Mouse (Mus musculus): ENCODE measurements at regions not wholly inside any gene's neighbourhood (a gene's known extent, or its start where the extent isn't known, plus 50 kb on each side); places are given as distances from the start of the nearest gene placed in this dataset.

GRCm38 (mm10) chr11:41533009-41533408 lies 467.6 kb downstream of the Gabrg2 start:
- no peak for ATAC-seq
- H3K27me3 ChIP-seq (replicated peaks; ENCODE audit: control insufficient read depth, insufficient read depth, low read length): no peaks in the 10 kb centered on the region
- no peaks in the 10 kb centered on the region for H3K9me3 ChIP-seq (ENCODE audit: control insufficient read depth)
- no peak overlapping the region for H3K27ac ChIP-seq (ENCODE audit: low read depth, low read length)
- WGBS: 70% methylated on average over 2 of the region's 2 CpGs
- no peak for TF ChIP-seq CTCF (IDR thresholded peaks at IDR 0.05; ENCODE audit: low read depth)
- no peak overlapping the region for H3K4me3 ChIP-seq (ENCODE audit: low read depth, low read length)
- no peaks in the 10 kb centered on the region for H3K4me1 ChIP-seq (replicated peaks; ENCODE audit: control insufficient read depth, insufficient read depth, low read length)
- no peaks in the 10 kb centered on the region for H3K36me3 ChIP-seq (ENCODE audit: control insufficient read depth, insufficient read depth)
- H3K4me2 ChIP-seq (replicated peaks; ENCODE audit: low read depth): no peak overlapping the region
- H3K9ac ChIP-seq (ENCODE audit: low read depth, low read length): no peak overlapping the region

GRCm38 (mm10) chr11:41531971-41532896 lies 468.4 kb downstream of the Gabrg2 start:
- H3K36me3 ChIP-seq (ENCODE audit: control insufficient read depth, insufficient read depth): no peaks in the 10 kb centered on the region
- no peak overlapping the region for H3K4me3 ChIP-seq (ENCODE audit: low read depth, low read length)
- ATAC-seq: no peak
- H3K4me2 ChIP-seq (replicated peaks; ENCODE audit: low read depth): no peak overlapping the region
- TF ChIP-seq CTCF (IDR thresholded peaks at IDR 0.05; ENCODE audit: low read depth): no peak
- H3K9ac ChIP-seq (ENCODE audit: low read depth, low read length): no peak overlapping the region
- H3K9me3 ChIP-seq (ENCODE audit: control insufficient read depth): no peaks in the 10 kb centered on the region
- WGBS: 74% methylated on average over 7 of the region's 7 CpGs
- no peak overlapping the region for H3K27ac ChIP-seq (ENCODE audit: low read depth, low read length)
- no peaks in the 10 kb centered on the region for H3K4me1 ChIP-seq (replicated peaks; ENCODE audit: control insufficient read depth, insufficient read depth, low read length)
- H3K27me3 ChIP-seq (replicated peaks; ENCODE audit: control insufficient read depth, insufficient read depth, low read length): no peaks in the 10 kb centered on the region

GRCm38 (mm10) chr11:41524979-41525378 lies 475.7 kb downstream of the Gabrg2 start:
- WGBS: 84% methylated on average over 5 of the region's 5 CpGs
- no peaks in the 10 kb centered on the region for H3K4me1 ChIP-seq (replicated peaks; ENCODE audit: control insufficient read depth, insufficient read depth, low read length)
- H3K4me2 ChIP-seq (replicated peaks; ENCODE audit: low read depth): no peak overlapping the region
- H3K27me3 ChIP-seq (replicated peaks; ENCODE audit: control insufficient read depth, insufficient read depth, low read length): no peaks in the 10 kb centered on the region
- no peak for TF ChIP-seq CTCF (IDR thresholded peaks at IDR 0.05; ENCODE audit: low read depth)
- no peak for ATAC-seq
- H3K4me3 ChIP-seq (ENCODE audit: low read depth, low read length): no peak overlapping the region
- H3K9ac ChIP-seq (ENCODE audit: low read depth, low read length): no peak overlapping the region
- no peaks in the 10 kb centered on the region for H3K36me3 ChIP-seq (ENCODE audit: control insufficient read depth, insufficient read depth)
- H3K27ac ChIP-seq (ENCODE audit: low read depth, low read length): no peak overlapping the region
- H3K9me3 ChIP-seq (ENCODE audit: control insufficient read depth): no peaks in the 10 kb centered on the region

GRCm38 (mm10) chr11:41493277-41493676 lies 507.4 kb downstream of the Gabrg2 start:
- H3K36me3 ChIP-seq (ENCODE audit: control insufficient read depth, insufficient read depth): no peaks in the 10 kb centered on the region
- H3K27me3 ChIP-seq (replicated peaks; ENCODE audit: control insufficient read depth, insufficient read depth, low read length): no peaks in the 10 kb centered on the region
- 80% methylated on average over 7 of the region's 7 CpGs for WGBS
- H3K9ac ChIP-seq (ENCODE audit: low read depth, low read length): no peak overlapping the region
- no peak for TF ChIP-seq CTCF (IDR thresholded peaks at IDR 0.05; ENCODE audit: low read depth)
- H3K4me1 ChIP-seq (replicated peaks; ENCODE audit: control insufficient read depth, insufficient read depth, low read length): no peaks in the 10 kb centered on the region
- H3K4me2 ChIP-seq (replicated peaks; ENCODE audit: low read depth): no peak overlapping the region
- ATAC-seq: no peak
- H3K27ac ChIP-seq (ENCODE audit: low read depth, low read length): no peak overlapping the region
- H3K9me3 ChIP-seq (ENCODE audit: control insufficient read depth): no peaks in the 10 kb centered on the region
- H3K4me3 ChIP-seq (ENCODE audit: low read depth, low read length): no peak overlapping the region

GRCm38 (mm10) chr11:41491966-41492365 lies 508.7 kb downstream of the Gabrg2 start:
- Histone ChIP-seq H3K9ac (ENCODE audit: low read depth, low read length) (no peak overlapping the region), H3K27ac (ENCODE audit: low read depth, low read length) (no peak overlapping the region), H3K4me1 (replicated peaks; ENCODE audit: control insufficient read depth, insufficient read depth, low read length) (no peaks in the 10 kb centered on the region), H3K27me3 (replicated peaks; ENCODE audit: control insufficient read depth, insufficient read depth, low read length) (no peaks in the 10 kb centered on the region), H3K4me3 (ENCODE audit: low read depth, low read length) (no peak overlapping the region), H3K9me3 (ENCODE audit: control insufficient read depth) (0 out of 2 replicates have a peak, but pooled peaks cover 2% of the 10 kb centered on the region), H3K4me2 (replicated peaks; ENCODE audit: low read depth) (no peak overlapping the region), H3K36me3 (ENCODE audit: control insufficient read depth, insufficient read depth) (no peaks in the 10 kb centered on the region)
- WGBS: 75% methylated on average over 5 of the region's 5 CpGs
- TF ChIP-seq CTCF (IDR thresholded peaks at IDR 0.05; ENCODE audit: low read depth): no peak
- ATAC-seq: no peak

- no peak overlapping the region for H3K9ac ChIP-seq (ENCODE audit: low read depth, low read length)
Measured at GRCm38 (mm10) chr11:41491279-41491678, 509.4 kb downstream of the Gabrg2 start.

More at GRCm38 (mm10) chr11:41491279-41491678, 509.4 kb downstream of the Gabrg2 start:
- WGBS: 92% methylated on average over 3 of the region's 3 CpGs
- Histone ChIP-seq H3K27me3 (replicated peaks; ENCODE audit: control insufficient read depth, insufficient read depth, low read length) (no peaks in the 10 kb centered on the region), H3K4me1 (replicated peaks; ENCODE audit: control insufficient read depth, insufficient read depth, low read length) (no peaks in the 10 kb centered on the region), H3K9me3 (ENCODE audit: control insufficient read depth) (0 out of 2 replicates have a peak, but pooled peaks cover 2% of the 10 kb centered on the region), H3K36me3 (ENCODE audit: control insufficient read depth, insufficient read depth) (no peaks in the 10 kb centered on the region), H3K4me3 (ENCODE audit: low read depth, low read length) (no peak overlapping the region), H3K27ac (ENCODE audit: low read depth, low read length) (no peak overlapping the region), H3K4me2 (replicated peaks; ENCODE audit: low read depth) (no peak overlapping the region)
- ATAC-seq: no peak
- no peak for TF ChIP-seq CTCF (IDR thresholded peaks at IDR 0.05; ENCODE audit: low read depth)
